Mouse (Mus musculus) gastrocnemius, adult 8-10 months (tissue): ENCODE measurements around the gene Eps8l1. TPM values are rescaled to one million over a fixed set of nuclear protein-coding genes. Genes with fewer than 3 reads are reported as not detected.

Source experiments
- microRNA-seq: library from miRNA; unstranded; fragments of <30 nt; microRNA quantifications from one replicate; pipeline ENCODE4 v1.2.0, GENCODE M21; 2022
- total RNA-seq, 4 experiments: library from RNA; stranded (reverse); gene quantifications; 2 replicates each; pipeline ENCODE4 v1.2.4; 2022

Eps8l1 gene
- total RNA-seq, 4 experiments from 2014 or later, result 0.67 to 3.4 (median 2.3) TPM

Small RNA genes within 50 kb of the gene (microRNA-seq; reads per million reads assigned to microRNA genes)
- gene Gm24605, result not detected

Other genes with a start within 250 kb of the Eps8l1 start
- gene Lilra5, start 222.9 kb upstream of the Eps8l1 start, total RNA-seq, result not detected
- gene Ncr1, start 123.0 kb upstream of the Eps8l1 start, total RNA-seq, result not detected
- gene Gp6, start 62.9 kb upstream of the Eps8l1 start, total RNA-seq, result under 1 TPM in 1 of 4 experiments, not detected in 3; 0.34 TPM
- 10 to 100 TPM; 12.2 to 17.6 (median 14.3) TPM for gene Rdh13, start 15.0 kb upstream of the Eps8l1 start, total RNA-seq
- gene Ppp1r12c, start 41.0 kb downstream of the Eps8l1 start, total RNA-seq, result 10 to 100 TPM; 11.6 to 17.2 (median 16.7) TPM
- gene Tnnt1, start 55.7 kb downstream of the Eps8l1 start, total RNA-seq, result 100 to 1,000 TPM; 464 to 544 (median 482) TPM
- gene Tnni3, start 63.6 kb downstream of the Eps8l1 start, total RNA-seq, result 1 to 10 TPM; 1.8 to 3.0 (median 2.3) TPM
- under 1 TPM in 1 of 4 experiments, not detected in 3; 0.13 TPM for gene Dnaaf3, start 71.8 kb downstream of the Eps8l1 start, total RNA-seq
- gene Syt5, start 86.9 kb downstream of the Eps8l1 start, total RNA-seq, result under 1 TPM in 1 of 4 experiments, not detected in 3; 0.15 TPM
- gene Ptprh, start 143.4 kb downstream of the Eps8l1 start, total RNA-seq, result not detected
- 1 to 10 TPM; 1.4 to 2.3 (median 2.0) TPM for gene Tmem86b, start 170.7 kb downstream of the Eps8l1 start, total RNA-seq
- 10 to 100 TPM; 48.2 to 53.4 (median 49.4) TPM for gene Ppp6r1, start 198.3 kb downstream of the Eps8l1 start, total RNA-seq
- gene Hspbp1, start 224.4 kb downstream of the Eps8l1 start, total RNA-seq, result 10 to 100 TPM; 23.4 to 28.8 (median 24.4) TPM
- under 1 TPM; 0.13 to 0.49 (median 0.39) TPM for gene Brsk1, start 229.9 kb downstream of the Eps8l1 start, total RNA-seq